Mouse (Mus musculus) kidney, postnatal 14 days (tissue): Measurements from ENCODE around the gene Zxdb.
"Not testable (repeated sequence)": the region's sequence is repeated elsewhere in the genome, so short reads cannot be mapped to it uniquely, and the experiment has no call there.

ENCODE experiments used
- DNase-seq: peaks from one replicate; pipeline ENCODE4 v3.0.0; 2022; ENCODE audit warnings: mixed read lengths

Zxdb gene

GRCm38 (mm10) chrX:94724192-94724971, at the start of gene Zxdb:
Zxdb (plus strand) TSS chrX:94724569.
- not testable (repeated sequence) for DNase-seq

- peak; percentile 40 for DNase-seq
These were observed 49.4 kb upstream of the Zxdb start for GRCm38 (mm10) chrX:94674977-94675376.

- DNase-seq = not testable (repeated sequence)
These were observed 42.8 kb upstream of the Zxdb start for GRCm38 (mm10) chrX:94681581-94681980.

GRCm38 (mm10) chrX:94689593-94689992, 34.8 kb upstream of the Zxdb start:
- DNase-seq = not testable (repeated sequence)

GRCm38 (mm10) chrX:94706676-94707075, 17.7 kb upstream of the Zxdb start:
- DNase-seq = not testable (repeated sequence)

- not testable (repeated sequence) for DNase-seq
These were observed 14.6 kb upstream of the Zxdb start for GRCm38 (mm10) chrX:94709752-94710151.

GRCm38 (mm10) chrX:94724972-94725569, 702 bp downstream of the Zxdb start:
- DNase-seq = not testable (repeated sequence)

- DNase-seq = not testable (repeated sequence)
These were observed 1.3 kb downstream of the Zxdb start for GRCm38 (mm10) chrX:94725627-94726083.

GRCm38 (mm10) chrX:94731596-94731995, 7.2 kb downstream of the Zxdb start:
- DNase-seq = no peak

- no peak for DNase-seq
These were observed 29.4 kb downstream of the Zxdb start for GRCm38 (mm10) chrX:94753733-94754132.

GRCm38 (mm10) chrX:94759959-94760358, 35.6 kb downstream of the Zxdb start:
- DNase-seq = no peak

- no peak for DNase-seq
These were observed 49.5 kb downstream of the Zxdb start for GRCm38 (mm10) chrX:94773876-94774275.
